20 mouse cellular contexts compared by ENCODE assay signal in genomic region chr8:123404521-123404920, GRCm38 (mm10). TPM values are rescaled to one million over a fixed set of nuclear protein-coding genes. Genes with fewer than 3 reads are reported as not detected.
A peak's percentile ranks its signal among the peaks of the same experiment; 100 is the strongest.
DNase-seq lines count a peak whose midpoint lies in the region; ATAC-seq lines count a peak whose summit lies in the region.
"Had no signal": no experiment of that assay in that cellular context is flagged by ENCODE, and none has a peak within 500 bp of the region (broad histone marks: within the 10 kb centered on the region; RNA-seq: fewer than 3 reads in every experiment).

No protein-coding gene starts in this region.

- 0 out of 2 replicates have a peak overlapping the region, but pooled peaks have one; percentile 21 for H3K9ac ChIP-seq in forebrain, embryonic 14.5 days (ENCODE audit: low read length)
- H3K9ac ChIP-seq in forebrain, embryonic 11.5 days (ENCODE audit: low read length): no peak overlapping the region
- H3K9ac ChIP-seq in midbrain, embryonic 12.5 days (replicated peaks): no peak overlapping the region; the same call in 1 of the 2 replicates
- H3K9ac ChIP-seq in midbrain, embryonic 11.5 days (ENCODE audit: low read length): no peak overlapping the region
- H3K9ac ChIP-seq: embryonic facial prominence, embryonic 12.5 days; forebrain, postnatal 0 days; limb, embryonic 12.5 days had no signal

- peaks cover 6% of the 10 kb centered on the region for H3K4me1 ChIP-seq in forebrain, embryonic 14.5 days (ENCODE audit: control insufficient read depth, insufficient read depth, low read length)
- peaks cover 2% of the 10 kb centered on the region; the same call in 1 of the 2 replicates for H3K4me1 ChIP-seq in forebrain, embryonic 11.5 days (replicated peaks; ENCODE audit: control insufficient read depth, insufficient read depth, low read length)
- peaks cover 24% of the 10 kb centered on the region for H3K4me1 ChIP-seq in midbrain, embryonic 12.5 days
- peaks cover 5% of the 10 kb centered on the region for H3K4me1 ChIP-seq in midbrain, embryonic 11.5 days (ENCODE audit: control insufficient read depth, insufficient read depth, low read length)
- H3K4me1 ChIP-seq: limb, embryonic 12.5 days had no signal

- DNase-seq in forebrain, embryonic 14.5 days (ENCODE audit: low spot score): no peak
- DNase-seq in forebrain, embryonic 11.5 days (ENCODE audit: low spot score): no peak
- DNase-seq in midbrain, embryonic 11.5 days (ENCODE audit: low spot score, missing footprints): no peak
- peak; percentile 80 for DNase-seq in thymus, postnatal 14 days
- DNase-seq in left cerebral cortex, adult 11 months (ENCODE audit: low spot score): no peak
- DNase-seq in left cerebral cortex, adult 18-20 months (ENCODE audit: low spot score in 2 of 2): no peak
- DNase-seq: adrenal gland, postnatal 25 days; forebrain, postnatal 0 days; gastrocnemius, postnatal 14 days; kidney, postnatal 14 days; right cerebral cortex, adult 18-20 months had no signal

- H3K4me3 ChIP-seq in forebrain, embryonic 14.5 days (ENCODE audit: low read depth, low read length): no peak overlapping the region
- H3K4me3 ChIP-seq in forebrain, embryonic 11.5 days (ENCODE audit: low read depth, low read length): no peak overlapping the region
- H3K4me3 ChIP-seq in midbrain, embryonic 12.5 days: no peak overlapping the region
- H3K4me3 ChIP-seq in midbrain, embryonic 11.5 days (ENCODE audit: low read depth, low read length): no peak overlapping the region
- H3K4me3 ChIP-seq: embryonic facial prominence, embryonic 12.5 days; heart, embryonic 10.5 days; limb, embryonic 12.5 days had no signal

- no peak overlapping the region for H3K27ac ChIP-seq in forebrain, embryonic 14.5 days (ENCODE audit: low read depth, low read length)
- no peak overlapping the region for H3K27ac ChIP-seq in forebrain, embryonic 11.5 days (ENCODE audit: low read depth, low read length)
- peak overlapping the region; percentile 54; the same call in 1 of the 2 replicates for H3K27ac ChIP-seq in midbrain, embryonic 12.5 days (replicated peaks)
- no peak overlapping the region for H3K27ac ChIP-seq in midbrain, embryonic 11.5 days (ENCODE audit: low read depth, low read length)
- H3K27ac ChIP-seq: embryonic facial prominence, embryonic 12.5 days; heart, embryonic 10.5 days; limb, embryonic 12.5 days had no signal

- peaks cover 39% of the 10 kb centered on the region for H3K36me3 ChIP-seq in forebrain, embryonic 14.5 days (ENCODE audit: control insufficient read depth, insufficient read depth, low read length)
- no peaks in the 10 kb centered on the region; the same call in 1 of the 2 replicates for H3K36me3 ChIP-seq in forebrain, embryonic 11.5 days (ENCODE audit: control insufficient read depth, insufficient read depth, low read length)
- peaks cover 39% of the 10 kb centered on the region for H3K36me3 ChIP-seq in midbrain, embryonic 12.5 days
- H3K36me3 ChIP-seq in midbrain, embryonic 11.5 days (ENCODE audit: control insufficient read depth, insufficient read depth, low read length): peaks cover 8% of the 10 kb centered on the region

- no peak overlapping the region for H3K4me2 ChIP-seq in forebrain, embryonic 14.5 days (ENCODE audit: low read length)
- no peak overlapping the region for H3K4me2 ChIP-seq in forebrain, embryonic 11.5 days (ENCODE audit: low read depth, low read length, severe bottlenecking)
- H3K4me2 ChIP-seq in midbrain, embryonic 12.5 days (replicated peaks): no peak overlapping the region
- no peak overlapping the region for H3K4me2 ChIP-seq in midbrain, embryonic 11.5 days
- H3K4me2 ChIP-seq: embryonic facial prominence, embryonic 12.5 days; limb, embryonic 12.5 days had no signal

- no peaks in the 10 kb centered on the region for H3K9me3 ChIP-seq in forebrain, embryonic 14.5 days (replicated peaks; ENCODE audit: control insufficient read depth, low read length)
- no peaks in the 10 kb centered on the region for H3K9me3 ChIP-seq in forebrain, embryonic 11.5 days (ENCODE audit: control insufficient read depth, low read length)
- no peaks in the 10 kb centered on the region for H3K9me3 ChIP-seq in midbrain, embryonic 12.5 days
- no peaks in the 10 kb centered on the region for H3K9me3 ChIP-seq in midbrain, embryonic 11.5 days (ENCODE audit: control insufficient read depth, low read length)
- H3K9me3 ChIP-seq: embryonic facial prominence, embryonic 12.5 days; G1E; heart, embryonic 10.5 days; limb, embryonic 12.5 days had no signal

- 49% methylated on average over 8 of the region's 8 CpGs for WGBS in forebrain, embryonic 14.5 days
- WGBS in forebrain, embryonic 11.5 days: 57% methylated on average over 8 of the region's 8 CpGs
- 54% methylated on average over 8 of the region's 8 CpGs for WGBS in midbrain, embryonic 12.5 days
- 51% methylated on average over 8 of the region's 8 CpGs for WGBS in midbrain, embryonic 11.5 days

- no peaks in the 10 kb centered on the region for H3K27me3 ChIP-seq in forebrain, embryonic 14.5 days (replicated peaks; ENCODE audit: control insufficient read depth, insufficient read depth, low read length)
- H3K27me3 ChIP-seq in forebrain, embryonic 11.5 days (ENCODE audit: control insufficient read depth, insufficient read depth, low read length): no peaks in the 10 kb centered on the region
- peaks cover 8% of the 10 kb centered on the region; the same call in 1 of the 2 replicates for H3K27me3 ChIP-seq in midbrain, embryonic 12.5 days
- 0 out of 2 replicates have a peak, but pooled peaks cover 2% of the 10 kb centered on the region for H3K27me3 ChIP-seq in midbrain, embryonic 11.5 days (ENCODE audit: control insufficient read depth, insufficient read depth, low read length)

- no peak for ATAC-seq in forebrain, embryonic 14.5 days
- ATAC-seq in forebrain, embryonic 11.5 days (replicated peaks; ENCODE audit: low FRiP score): no peak
- no peak for ATAC-seq in midbrain, embryonic 12.5 days (ENCODE audit: low FRiP score, low read depth)
- ATAC-seq in midbrain, embryonic 11.5 days (ENCODE audit: low FRiP score): no peak
- peak; percentile 76 for ATAC-seq in inflammation-experienced regulatory T-cells, adult 6 months
- ATAC-seq: forebrain, postnatal 0 days; intestine, embryonic 16.5 days had no signal

RNA-seq across cellular contexts. Expression of gene Mc1r, which starts 2.4 kb away (rescaled TPM):
- 0.11 TPM in 1 of 2 replicates, not detected in the other for polyA plus RNA-seq in forebrain, embryonic 14.5 days (2014; fragmentation: Nextera tagmentation; extraction: Ambion mirVana)
- polyA plus RNA-seq in forebrain, embryonic 11.5 days (2014; fragmentation: Nextera tagmentation; extraction: Ambion mirVana): 0.16 and 0.31 TPM in 2 replicates
- polyA plus RNA-seq in midbrain, embryonic 12.5 days (2016; fragmentation: Nextera tagmentation; extraction: Ambion mirVana): 0.09 and 0.24 TPM in 2 replicates
- polyA plus RNA-seq in midbrain, embryonic 11.5 days (2014; fragmentation: Nextera tagmentation; extraction: Ambion mirVana): 0.06 and 0.12 TPM in 2 replicates
- polyA plus RNA-seq in inflammation-experienced regulatory T-cells, adult 6 months (2017; shearing (Covaris generic)): not detected
- under 1 TPM in 1 of 2 experiments, not detected in 1; 0.12 TPM for total RNA-seq in left cerebral cortex, adult 18-20 months (2021)
- total RNA-seq: adrenal gland, postnatal 25 days; gastrocnemius, postnatal 14 days; neutrophil, adult 5-6 weeks had no signal
- polyA plus RNA-seq: heart, embryonic 10.5 days; intestine, embryonic 16.5 days; limb, embryonic 12.5 days; liver, embryonic 16.5 days had no signal

RNA-seq across cellular contexts. Expression of gene Tubb3, which starts 6.7 kb away (rescaled TPM):
- 1,786 and 1,955 TPM in 2 replicates for polyA plus RNA-seq in forebrain, embryonic 14.5 days (2014; fragmentation: Nextera tagmentation; extraction: Ambion mirVana)
- 556 and 641 TPM in 2 replicates for polyA plus RNA-seq in forebrain, embryonic 11.5 days (2014; fragmentation: Nextera tagmentation; extraction: Ambion mirVana)
- polyA plus RNA-seq in midbrain, embryonic 12.5 days (2016; fragmentation: Nextera tagmentation; extraction: Ambion mirVana): 1,098 and 1,155 TPM in 2 replicates
- polyA plus RNA-seq in midbrain, embryonic 11.5 days (2014; fragmentation: Nextera tagmentation; extraction: Ambion mirVana): 777 and 840 TPM in 2 replicates
- polyA plus RNA-seq in inflammation-experienced regulatory T-cells, adult 6 months (2017; shearing (Covaris generic)): 1 to 10 TPM in 1 of 3 experiments, under 1 TPM in 1, not detected in 1; 0.30 to 2.0 TPM
- total RNA-seq in left cerebral cortex, adult 18-20 months (2021): 100 to 1,000 TPM; 392 to 405 TPM
- total RNA-seq: neutrophil, adult 5-6 weeks had no signal

RNA-seq across cellular contexts. Expression of gene Def8, which starts 18.8 kb away (rescaled TPM):
- polyA plus RNA-seq in forebrain, embryonic 14.5 days (2014; fragmentation: Nextera tagmentation; extraction: Ambion mirVana): 44.3 and 48.4 TPM in 2 replicates
- polyA plus RNA-seq in forebrain, embryonic 11.5 days (2014; fragmentation: Nextera tagmentation; extraction: Ambion mirVana): 46.3 and 48.1 TPM in 2 replicates
- polyA plus RNA-seq in midbrain, embryonic 12.5 days (2016; fragmentation: Nextera tagmentation; extraction: Ambion mirVana): 37.3 and 44.0 TPM in 2 replicates
- 35.3 and 35.5 TPM in 2 replicates for polyA plus RNA-seq in midbrain, embryonic 11.5 days (2014; fragmentation: Nextera tagmentation; extraction: Ambion mirVana)
- polyA plus RNA-seq in inflammation-experienced regulatory T-cells, adult 6 months (2017; shearing (Covaris generic)): 1 to 10 TPM; 7.7 to 7.9 (median 7.8) TPM
- 10 to 100 TPM; 52.9 to 56.3 TPM for total RNA-seq in left cerebral cortex, adult 18-20 months (2021)

RNA-seq across cellular contexts. Expression of gene Tcf25, which starts 31.0 kb away (rescaled TPM):
- 181 and 203 TPM in 2 replicates for polyA plus RNA-seq in forebrain, embryonic 14.5 days (2014; fragmentation: Nextera tagmentation; extraction: Ambion mirVana)
- 166 and 186 TPM in 2 replicates for polyA plus RNA-seq in forebrain, embryonic 11.5 days (2014; fragmentation: Nextera tagmentation; extraction: Ambion mirVana)
- 202 and 232 TPM in 2 replicates for polyA plus RNA-seq in midbrain, embryonic 12.5 days (2016; fragmentation: Nextera tagmentation; extraction: Ambion mirVana)
- 171 and 181 TPM in 2 replicates for polyA plus RNA-seq in midbrain, embryonic 11.5 days (2014; fragmentation: Nextera tagmentation; extraction: Ambion mirVana)
- polyA plus RNA-seq in inflammation-experienced regulatory T-cells, adult 6 months (2017; shearing (Covaris generic)): 100 to 1,000 TPM in 1 of 3 experiments, 10 to 100 TPM in 2; 74.2 to 106 (median 94.3) TPM
- total RNA-seq in left cerebral cortex, adult 18-20 months (2021): 100 to 1,000 TPM; 565 to 596 TPM

Comparison
In these comparisons a context has a peak if more than half of its experiments do, and no peak if none do; other contexts are left out.
1. RNA of gene Tubb3, which starts 6.7 kb away (polyA plus RNA-seq): 1,786 to 1,955 TPM in forebrain, embryonic 14.5 days, 1,098 to 1,155 TPM in midbrain, embryonic 12.5 days, 777 to 840 TPM in midbrain, embryonic 11.5 days and 556 to 641 TPM in forebrain, embryonic 11.5 days; 0.30 to 2.0 TPM in inflammation-experienced regulatory T-cells, adult 6 months; every median in the first group is over 100 times any median in the second.